Mouse (Mus musculus) E14TG2a.4 (cell line): ENCODE measurements at regions not wholly inside any gene's neighbourhood (a gene's known extent, or its start where the extent isn't known, plus 50 kb on each side); places are given as distances from the start of the nearest gene placed in this dataset.

Source experiments
- H3K27me3 ChIP-seq: 2 replicates; pipeline ENCODE4 v1.6.1; 2014; ENCODE audit warnings: low read length, control low read depth; ENCODE audit not compliant: insufficient read depth
- H3K36me3 ChIP-seq: 2 replicates; pipeline ENCODE4 v1.6.1; 2014; ENCODE audit warnings: low read length, control low read depth; ENCODE audit not compliant: insufficient read depth
- H3K4me1 ChIP-seq: replicated peaks from 2 replicates; pipeline ENCODE4 v1.6.1; 2014; ENCODE audit warnings: low read depth, low read length, control low read depth
- H3K4me3 ChIP-seq: replicated peaks from 2 replicates; pipeline ENCODE4 v1.5.1; 2014; ENCODE audit warnings: mild to moderate bottlenecking, low read length
- H3K9me3 ChIP-seq: 2 replicates; pipeline ENCODE4 v1.6.1; 2014; ENCODE audit warnings: low read length, control low read depth
- CTCF ChIP-seq: conservative IDR thresholded peaks from 2 replicates; pipeline ENCODE4 v1.5.1; 2014; ENCODE audit warnings: low read length
- NANOG ChIP-seq: IDR thresholded peaks from 2 replicates; pipeline ENCODE4 v1.6.1; 2014; ENCODE audit warnings: borderline replicate concordance, low read length, mixed read lengths
- POU5F1 ChIP-seq: IDR thresholded peaks from 2 replicates; pipeline ENCODE4 v1.6.1; 2014; ENCODE audit warnings: low read length, borderline replicate concordance

DNA sequence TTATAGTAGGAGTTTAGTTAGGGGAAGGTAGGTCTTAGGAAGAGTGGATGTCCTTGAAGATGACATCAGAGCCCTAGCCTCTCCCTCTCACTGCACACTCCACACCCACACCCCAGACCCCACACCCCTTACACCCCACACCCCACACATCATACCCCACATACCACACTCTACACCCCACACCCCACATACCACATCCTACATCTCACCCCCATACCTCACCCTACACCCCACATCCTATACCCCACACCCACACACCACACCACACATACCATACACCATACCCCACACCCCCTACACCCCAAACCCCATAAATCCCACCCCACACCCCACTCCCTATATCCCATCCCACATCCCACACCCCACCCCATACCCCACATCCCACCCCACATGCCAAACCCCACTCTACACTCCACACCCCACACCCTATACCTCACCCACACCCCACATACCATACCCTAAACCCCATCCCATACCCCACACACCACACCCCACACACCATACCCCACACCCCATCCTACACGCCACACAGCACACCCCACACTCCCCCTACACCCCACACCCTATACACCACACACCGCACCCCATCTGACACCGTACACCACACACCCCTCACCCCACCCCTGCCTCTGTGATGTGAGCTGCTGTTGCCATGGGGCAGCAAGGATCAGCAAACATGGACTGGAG lies 323.7 kb upstream of the G2e3 start:
- Histone ChIP-seq H3K36me3 (no peaks in the 10 kb centered on the region), H3K4me1 (no peaks in the 10 kb centered on the region), H3K27me3 (no peaks in the 10 kb centered on the region), H3K4me3 (no peak overlapping the region), H3K9me3 (no peaks in the 10 kb centered on the region)
- no peak for TF ChIP-seq POU5F1
- TF ChIP-seq CTCF = no peak
- no peak for TF ChIP-seq NANOG

DNA sequence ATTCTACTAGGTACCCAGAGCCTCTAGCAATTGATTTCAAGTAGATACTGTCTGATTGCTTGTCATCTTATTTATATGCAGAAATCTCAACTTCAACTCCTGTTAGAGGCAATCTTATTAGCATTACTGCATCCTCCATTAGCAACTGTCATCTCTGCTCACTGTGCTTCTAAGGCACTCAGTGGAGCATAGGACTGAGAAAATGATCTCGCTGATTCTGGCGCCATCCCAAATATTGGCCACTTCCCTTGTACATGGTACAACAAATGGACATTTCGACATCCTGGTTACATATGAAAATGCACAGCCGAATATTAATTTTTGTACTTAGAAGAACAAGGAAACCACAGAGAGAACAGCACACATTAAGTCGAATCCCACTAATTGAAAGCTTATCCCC lies 329.7 kb upstream of the G2e3 start:
- H3K36me3 ChIP-seq = no peaks in the 10 kb centered on the region
- no peaks in the 10 kb centered on the region for H3K27me3 ChIP-seq
- TF ChIP-seq POU5F1 (no peak), NANOG (no peak), CTCF (no peak)
- no peak overlapping the region for H3K4me3 ChIP-seq
- H3K4me1 ChIP-seq = no peaks in the 10 kb centered on the region
- H3K9me3 ChIP-seq = no peaks in the 10 kb centered on the region

DNA sequence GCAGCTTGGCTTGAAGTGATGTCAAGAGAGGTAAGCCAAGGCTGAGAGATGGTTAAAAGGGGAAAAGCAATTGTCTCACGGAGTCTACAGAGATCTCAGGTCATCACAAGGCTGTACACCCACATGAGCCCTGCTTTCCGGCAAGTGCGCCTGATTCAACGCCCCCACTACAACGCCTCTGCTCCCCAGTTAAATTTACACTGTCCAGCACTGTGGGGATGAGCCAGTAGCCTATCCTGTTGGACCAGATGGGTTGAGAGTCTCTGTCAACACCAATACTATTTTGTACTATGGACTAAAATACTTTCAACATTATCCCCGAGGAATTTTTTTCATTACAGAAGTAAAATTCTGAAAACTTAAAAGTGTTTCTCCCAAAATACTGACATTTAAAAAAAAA lies 331.8 kb upstream of the G2e3 start:
- TF ChIP-seq CTCF (no peak), NANOG (no peak), POU5F1 (no peak)
- H3K36me3 ChIP-seq = no peaks in the 10 kb centered on the region
- no peak overlapping the region for H3K4me3 ChIP-seq
- H3K9me3 ChIP-seq = no peaks in the 10 kb centered on the region
- H3K4me1 ChIP-seq = no peaks in the 10 kb centered on the region
- no peaks in the 10 kb centered on the region for H3K27me3 ChIP-seq

DNA sequence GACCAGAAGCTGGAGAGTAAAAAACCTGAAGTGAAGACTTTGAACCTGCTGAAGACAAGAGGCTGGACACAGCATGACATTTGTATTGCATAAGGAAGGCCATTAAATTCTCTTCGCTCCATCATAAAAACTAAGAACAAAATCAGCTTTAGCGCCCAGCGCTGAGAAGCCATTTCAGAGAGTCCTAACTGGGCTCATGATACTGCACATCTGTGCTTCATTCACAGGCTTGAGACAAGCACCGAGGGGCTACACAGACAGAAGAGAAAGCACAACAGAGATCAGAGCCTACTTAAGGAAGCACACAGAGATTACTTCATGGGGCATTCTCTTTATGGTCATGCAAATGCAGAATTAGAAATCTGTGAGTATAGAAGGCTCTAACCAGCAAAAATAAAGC lies 338.2 kb upstream of the G2e3 start:
- TF ChIP-seq POU5F1 (no peak), CTCF (no peak), NANOG (no peak)
- Histone ChIP-seq H3K4me1 (no peaks in the 10 kb centered on the region), H3K4me3 (no peak overlapping the region), H3K27me3 (no peaks in the 10 kb centered on the region), H3K36me3 (no peaks in the 10 kb centered on the region), H3K9me3 (no peaks in the 10 kb centered on the region)

DNA sequence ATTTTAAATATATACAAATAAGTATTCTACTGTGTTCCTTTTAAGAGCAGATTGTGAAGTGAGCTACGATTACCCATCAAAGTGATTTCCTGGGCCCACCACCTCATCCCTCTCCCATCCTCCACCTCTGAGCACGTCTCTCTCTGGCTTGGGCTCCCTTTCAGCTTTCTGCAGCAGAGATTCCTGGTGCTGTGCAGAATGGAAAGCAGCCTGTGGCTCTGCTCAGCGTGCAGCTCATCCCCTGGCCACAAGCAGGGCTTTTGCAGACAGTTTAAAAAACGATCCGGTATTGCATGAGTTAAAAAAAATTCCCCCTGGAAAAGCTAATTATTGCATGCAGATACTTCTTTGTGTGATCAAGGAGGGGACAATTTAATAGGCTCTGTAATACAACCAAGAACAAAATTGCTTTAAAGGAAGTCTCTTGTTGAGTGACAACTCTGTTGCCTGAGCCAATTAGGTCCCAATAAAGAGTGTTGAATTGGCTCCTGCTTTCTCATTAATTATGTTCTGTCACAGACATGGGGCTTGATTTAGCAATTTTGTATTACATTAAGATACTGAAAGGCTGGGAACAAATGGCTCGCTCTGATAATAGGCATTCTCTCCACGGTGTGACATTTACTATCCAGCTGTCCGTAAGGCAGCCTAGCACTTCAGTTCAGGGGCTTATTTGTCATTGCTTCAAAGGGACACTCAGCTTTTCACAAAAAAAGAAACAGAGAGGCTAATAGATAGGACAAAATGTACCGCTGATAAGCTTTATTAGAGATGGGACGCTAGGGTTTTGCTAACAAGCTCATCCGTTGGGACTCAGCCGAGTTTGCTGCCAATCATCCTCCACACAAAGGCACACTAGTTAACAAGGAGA lies 345.9 kb upstream of the G2e3 start:
- no peaks in the 10 kb centered on the region for H3K36me3 ChIP-seq
- H3K4me1 ChIP-seq = peaks cover 3% of the 10 kb centered on the region; the same call in 1 of the 2 replicates
- TF ChIP-seq NANOG (no peak), POU5F1 (no peak), CTCF (no peak)
- H3K9me3 ChIP-seq = no peaks in the 10 kb centered on the region
- no peaks in the 10 kb centered on the region for H3K27me3 ChIP-seq
- no peak overlapping the region for H3K4me3 ChIP-seq

DNA sequence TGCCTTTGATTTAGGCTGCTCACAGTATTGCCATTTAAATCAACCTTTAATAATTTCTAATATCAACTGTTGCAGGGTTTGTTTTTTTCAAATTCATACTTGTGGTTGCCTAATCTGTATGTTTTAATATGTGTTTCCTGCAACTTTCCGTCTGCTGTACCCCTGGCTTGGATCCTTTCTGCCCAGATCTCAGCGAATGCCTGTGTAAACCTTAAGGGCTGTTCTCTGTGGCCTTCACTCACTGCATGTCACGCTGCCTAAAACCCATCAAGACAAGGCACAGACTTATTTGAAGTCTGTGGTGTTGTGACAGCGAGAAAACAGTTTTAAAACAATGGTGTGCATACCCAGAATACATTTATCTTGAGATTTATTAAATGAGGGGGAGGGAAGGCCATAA lies 346.8 kb upstream of the G2e3 start:
- H3K27me3 ChIP-seq = no peaks in the 10 kb centered on the region

DNA sequence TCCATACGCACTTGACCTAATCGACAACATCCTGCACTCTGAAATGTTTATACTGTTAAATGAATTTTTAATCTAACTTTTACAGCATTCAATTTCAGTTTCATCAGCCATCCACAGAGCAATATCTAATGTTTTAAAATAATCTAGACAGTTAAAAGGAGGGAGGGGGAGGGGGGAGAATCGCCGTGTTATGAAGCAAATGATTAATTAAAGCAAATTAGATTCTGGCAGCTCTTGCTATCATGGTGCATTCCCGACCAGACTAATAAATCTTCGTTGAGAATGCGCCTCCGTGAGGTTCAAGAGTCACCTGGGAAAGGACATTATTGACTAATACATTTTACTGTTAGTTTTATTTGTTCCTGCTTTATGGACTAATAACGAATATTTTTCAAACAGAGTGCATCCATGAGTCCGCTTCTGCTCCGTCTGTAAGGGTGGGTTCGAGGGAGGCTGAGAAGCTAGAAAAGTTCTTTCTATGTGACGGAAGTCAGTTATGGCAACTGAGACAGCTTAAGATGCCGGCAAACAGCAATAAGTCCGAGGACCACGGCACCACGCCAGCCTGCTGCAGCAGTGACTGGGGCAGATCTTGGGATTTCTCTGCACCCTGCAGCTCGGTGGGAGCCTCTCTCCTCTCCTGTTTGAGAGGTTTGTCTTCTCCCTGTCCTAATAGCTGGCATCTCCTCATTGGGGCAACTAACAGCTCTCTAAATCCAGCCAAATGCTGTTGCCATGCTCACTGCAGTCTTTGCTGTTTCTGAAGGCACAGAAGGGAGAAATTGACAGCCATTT lies 347.4 kb upstream of the G2e3 start:
- no peak for TF ChIP-seq CTCF
- no peak for TF ChIP-seq NANOG
- no peak for TF ChIP-seq POU5F1
- Histone ChIP-seq H3K4me1 (peaks cover 3% of the 10 kb centered on the region; the same call in 1 of the 2 replicates), H3K4me3 (no peak overlapping the region), H3K27me3 (no peaks in the 10 kb centered on the region), H3K9me3 (no peaks in the 10 kb centered on the region), H3K36me3 (no peaks in the 10 kb centered on the region)

More for the DNA sequence above, 346.8 kb upstream of the G2e3 start:
- TF ChIP-seq POU5F1 (no peak), CTCF (no peak), NANOG (no peak)
- H3K36me3 ChIP-seq = no peaks in the 10 kb centered on the region
- no peaks in the 10 kb centered on the region for H3K9me3 ChIP-seq
- peaks cover 3% of the 10 kb centered on the region; the same call in 1 of the 2 replicates for H3K4me1 ChIP-seq
- no peak overlapping the region for H3K4me3 ChIP-seq
